Comparison of ENCODE assay signal across 19 mouse cellular contexts in the genomic region with DNA sequence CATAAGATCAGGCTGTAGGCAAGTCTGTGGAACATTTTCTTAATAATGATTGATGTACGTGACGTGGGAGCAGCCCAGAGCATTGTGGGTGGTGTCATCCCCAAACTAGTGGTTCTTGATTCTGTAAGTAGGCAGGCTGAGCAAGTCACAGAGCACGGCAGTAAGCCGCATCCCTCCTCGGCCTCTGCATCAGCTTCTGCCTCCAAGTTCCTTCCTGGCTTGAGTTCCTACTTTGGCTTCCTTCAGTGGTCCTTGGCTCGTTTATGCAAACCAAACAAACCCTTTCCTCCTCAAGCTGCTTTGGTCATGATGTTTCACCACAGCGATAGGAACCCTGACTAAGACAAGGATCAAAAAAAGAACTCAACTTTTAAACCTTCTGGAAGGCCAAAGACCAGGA. TPM values are rescaled to one million over a fixed set of nuclear protein-coding genes. Genes with fewer than 3 reads are reported as not detected.
A peak's percentile ranks its signal among the peaks of the same experiment; 100 is the strongest.
DNase-seq lines count a peak whose midpoint lies in the region; ATAC-seq and TF ChIP-seq lines count a peak whose summit lies in the region.
"Had no signal": no experiment of that assay in that cellular context is flagged by ENCODE, and none has a peak within 500 bp of the region (broad histone marks: within the 10 kb centered on the region; RNA-seq: fewer than 3 reads in every experiment).

No protein-coding gene starts in this region.

- no peak for TF ChIP-seq EP300 in lung, postnatal 0 days (IDR thresholded peaks at IDR 0.05)

- ATAC-seq in forebrain, embryonic 13.5 days = no peak
- ATAC-seq in forebrain, embryonic 15.5 days (replicated peaks) = no peak
- no peak for ATAC-seq in lung, postnatal 0 days
- ATAC-seq in megakaryocyte progenitor cell, adult 5-6 weeks (replicated peaks; ENCODE audit: poor library complexity) = 0 out of 2 replicates have a peak, but pooled peaks have one; percentile 31
- no peak for ATAC-seq in intestine, postnatal 0 days
- ATAC-seq: forebrain, embryonic 14.5 days; hindbrain, postnatal 0 days had no signal

- WGBS in forebrain, embryonic 13.5 days = 64% methylated on average over 7 of the region's 7 CpGs
- 63% methylated on average over 7 of the region's 7 CpGs for WGBS in forebrain, embryonic 15.5 days
- 36% methylated on average over 7 of the region's 7 CpGs for WGBS in lung, postnatal 0 days
- whole genome bisulfite sequencing in intestine, postnatal 0 days = 69% methylated on average over 7 of the region's 7 CpGs

- H3K9ac ChIP-seq in forebrain, embryonic 13.5 days = no peak overlapping the region
- no peak overlapping the region for H3K9ac ChIP-seq in forebrain, embryonic 15.5 days (replicated peaks)
- H3K9ac ChIP-seq in lung, postnatal 0 days (replicated peaks; ENCODE audit: low read depth) = no peak overlapping the region
- H3K9ac ChIP-seq in intestine, postnatal 0 days (ENCODE audit: low read depth, low read length) = no peak overlapping the region
- H3K9ac ChIP-seq: embryonic facial prominence, embryonic 13.5 days; heart, embryonic 15.5 days; hindbrain, embryonic 13.5 days had no signal

- no peaks in the 10 kb centered on the region for H3K9me3 ChIP-seq in forebrain, embryonic 13.5 days (replicated peaks)
- no peaks in the 10 kb centered on the region for H3K9me3 ChIP-seq in forebrain, embryonic 15.5 days
- no peaks in the 10 kb centered on the region for H3K9me3 ChIP-seq in lung, postnatal 0 days (ENCODE audit: low read length)
- H3K9me3 ChIP-seq in intestine, postnatal 0 days (ENCODE audit: control insufficient read depth) = no peaks in the 10 kb centered on the region
- H3K9me3 ChIP-seq: embryonic facial prominence, embryonic 13.5 days; heart, embryonic 15.5 days; hindbrain, embryonic 13.5 days had no signal

- H3K4me3 ChIP-seq in forebrain, embryonic 13.5 days = no peak overlapping the region
- no peak overlapping the region for H3K4me3 ChIP-seq in forebrain, embryonic 15.5 days
- H3K4me3 ChIP-seq in lung, postnatal 0 days (ENCODE audit: low read depth, low read length) = no peak overlapping the region
- no peak overlapping the region for H3K4me3 ChIP-seq in intestine, postnatal 0 days (ENCODE audit: low read depth, low read length)
- H3K4me3 ChIP-seq: embryonic facial prominence, embryonic 13.5 days; heart, adult 2 months; heart, embryonic 15.5 days; hindbrain, embryonic 13.5 days had no signal

- no peaks in the 10 kb centered on the region for H3K27me3 ChIP-seq in forebrain, embryonic 13.5 days
- no peaks in the 10 kb centered on the region for H3K27me3 ChIP-seq in forebrain, embryonic 15.5 days
- H3K27me3 ChIP-seq in lung, postnatal 0 days (replicated peaks; ENCODE audit: insufficient read depth, low read length) = no peaks in the 10 kb centered on the region
- H3K27me3 ChIP-seq in intestine, postnatal 0 days (replicated peaks; ENCODE audit: control insufficient read depth, insufficient read depth, low read length) = no peaks in the 10 kb centered on the region
- H3K27me3 ChIP-seq: embryonic facial prominence, embryonic 13.5 days; heart, embryonic 15.5 days; hindbrain, embryonic 13.5 days had no signal

- peak overlapping the region; percentile 7; the same call in 1 of the 2 replicates for H3K4me2 ChIP-seq in forebrain, embryonic 13.5 days
- H3K4me2 ChIP-seq in forebrain, embryonic 15.5 days (replicated peaks) = no peak overlapping the region
- no peak overlapping the region for H3K4me2 ChIP-seq in lung, postnatal 0 days (replicated peaks; ENCODE audit: low read depth, low read length)
- no peak overlapping the region for H3K4me2 ChIP-seq in intestine, postnatal 0 days (replicated peaks; ENCODE audit: low read depth)
- H3K4me2 ChIP-seq: embryonic facial prominence, embryonic 13.5 days; heart, embryonic 15.5 days; hindbrain, embryonic 13.5 days had no signal

- peaks cover 49% of the 10 kb centered on the region for H3K4me1 ChIP-seq in forebrain, embryonic 13.5 days
- H3K4me1 ChIP-seq in forebrain, embryonic 15.5 days = peaks cover 33% of the 10 kb centered on the region
- H3K4me1 ChIP-seq in lung, postnatal 0 days (ENCODE audit: insufficient read depth, low read depth, low read length) = no peaks in the 10 kb centered on the region; the same call in 1 of the 2 replicates
- no peaks in the 10 kb centered on the region for H3K4me1 ChIP-seq in intestine, postnatal 0 days (replicated peaks; ENCODE audit: control insufficient read depth, insufficient read depth, low read length)

- no peak for TF ChIP-seq CTCF in lung, postnatal 0 days (IDR thresholded peaks at IDR 0.05)
- no peak for TF ChIP-seq CTCF in intestine, postnatal 0 days (IDR thresholded peaks at IDR 0.05; ENCODE audit: low read depth)

- H3K36me3 ChIP-seq in forebrain, embryonic 13.5 days (ENCODE audit: poor library complexity, severe bottlenecking) = no peaks in the 10 kb centered on the region
- no peaks in the 10 kb centered on the region for H3K36me3 ChIP-seq in forebrain, embryonic 15.5 days
- H3K36me3 ChIP-seq in lung, postnatal 0 days (ENCODE audit: insufficient read depth, low read length) = no peaks in the 10 kb centered on the region
- no peaks in the 10 kb centered on the region for H3K36me3 ChIP-seq in intestine, postnatal 0 days (ENCODE audit: control insufficient read depth, insufficient read depth)
- H3K36me3 ChIP-seq: embryonic facial prominence, embryonic 13.5 days; heart, embryonic 15.5 days; hindbrain, embryonic 13.5 days had no signal

- peak; percentile 27 to 28 for DNase-seq in heart, adult 9 months (ENCODE audit: low spot score in 2 of 2)
- no peak for DNase-seq in heart, postnatal 4 days
- DNase-seq in lung, postnatal 36 days = peak; percentile 36
- DNase-seq in lung, postnatal 0 days (ENCODE audit: low spot score) = no peak
- DNase-seq: adrenal gland, postnatal 10 days; cerebellum, adult 11 months; cerebellum, adult 8-10 months; cerebellum, postnatal 14 days; gastrocnemius, postnatal 36 days had no signal

- H3K27ac ChIP-seq in forebrain, embryonic 13.5 days = no peak overlapping the region
- H3K27ac ChIP-seq in forebrain, embryonic 15.5 days (replicated peaks) = no peak overlapping the region
- H3K27ac ChIP-seq in lung, postnatal 0 days (ENCODE audit: low read length) = no peak overlapping the region
- no peak overlapping the region for H3K27ac ChIP-seq in intestine, postnatal 0 days (ENCODE audit: low read depth, low read length)
- H3K27ac ChIP-seq: embryonic facial prominence, embryonic 13.5 days; heart, adult 2 months; heart, embryonic 15.5 days; hindbrain, embryonic 13.5 days; hindbrain, postnatal 0 days had no signal

RNA-seq across cellular contexts. Expression of a gene that starts 14.1 kb away (rescaled TPM):
- 10.0 and 10.4 TPM in 2 replicates for polyA plus RNA-seq in forebrain, embryonic 13.5 days (2015; fragmentation: Nextera tagmentation; extraction: Ambion mirVana)
- polyA plus RNA-seq in forebrain, embryonic 15.5 days (2015; fragmentation: Nextera tagmentation; extraction: Ambion mirVana) = 7.2 TPM in 2 replicates
- total RNA-seq in heart, postnatal 4 days (2021) = 10 to 100 TPM; 13.0 to 13.3 TPM
- 2.0 and 2.3 TPM in 2 replicates for polyA plus RNA-seq in lung, postnatal 0 days (2015; fragmentation: Nextera tagmentation; extraction: Ambion mirVana)
- total RNA-seq in megakaryocyte progenitor cell, adult 5-6 weeks (2015) = 4.3 and 4.8 TPM in 2 replicates
- 4.3 and 4.6 TPM in 2 replicates for total RNA-seq in megakaryocyte progenitor cell, adult 5-6 weeks (2017)
- polyA plus RNA-seq in intestine, postnatal 0 days (2015; fragmentation: Nextera tagmentation; extraction: Ambion mirVana) = 0.95 and 1.1 TPM in 2 replicates

Comparison
In these comparisons a context has a peak if more than half of its experiments do, and no peak if none do; other contexts are left out.
1. DNase-seq: peak in heart, adult 9 months (2 of 2) and lung, postnatal 36 days (single experiment); none in heart, postnatal 4 days (single experiment) and lung, postnatal 0 days (single experiment).